Mouse (Mus musculus): ENCODE results near the gene Cnn2. TPM values are rescaled to one million over a fixed set of nuclear protein-coding genes. Genes with fewer than 3 reads are reported as not detected.
A peak's percentile ranks its signal among the peaks of the same experiment; 100 is the strongest.

Cnn2 gene
- polyA plus RNA-seq, 1 experiment: 55.5 TPM

GRCm38 (mm10) chr10:79970415-79971182 lies 17.8 kb upstream of the Cnn2 start, which contains the start of gene Grin3b:
Grin3b (plus strand) TSS chr10:79970715.
- DNase-seq: no peak
- H3K27me3 ChIP-seq (replicated peaks; ENCODE audit: control insufficient read depth, insufficient read depth, low read length): no peaks in the 10 kb centered on the region

GRCm38 (mm10) chr10:79971183-79971497 lies 17.2 kb upstream of the Cnn2 start:
- H3K4me3 ChIP-seq (ENCODE audit: insufficient read depth, low read depth, low read length): no peak overlapping the region
- H3K4me1 ChIP-seq (ENCODE audit: control insufficient read depth, insufficient read depth, low read length): peaks cover 22% of the 10 kb centered on the region
- no peak for TF ChIP-seq POLR2A (IDR thresholded peaks at IDR 0.05; ENCODE audit: low read depth, low read length)
- TF ChIP-seq CTCF (conservative IDR thresholded peaks at IDR 0.05; ENCODE audit: insufficient read depth, insufficient read length, low read depth, low read length): no peak
- H3K27ac ChIP-seq (ENCODE audit: insufficient read depth, low read depth, low read length): no peak overlapping the region
- no peaks in the 10 kb centered on the region for H3K36me3 ChIP-seq (ENCODE audit: control insufficient read depth, insufficient read depth, low read length)
- DNase-seq: no peak
- no peaks in the 10 kb centered on the region for H3K27me3 ChIP-seq (replicated peaks; ENCODE audit: control insufficient read depth, insufficient read depth, low read length)
- 11% methylated on average over 21 of the region's 21 CpGs for WGBS

More at GRCm38 (mm10) chr10:79970415-79971182, 17.8 kb upstream of the Cnn2 start, which contains the start of gene Grin3b:
- Histone ChIP-seq H3K4me3 (ENCODE audit: insufficient read depth, low read depth, low read length) (no peak within 1 kb of the TSS), H3K36me3 (ENCODE audit: control insufficient read depth, insufficient read depth, low read length) (no peaks in the 10 kb centered on the region), H3K4me1 (ENCODE audit: control insufficient read depth, insufficient read depth, low read length) (peaks cover 22% of the 10 kb centered on the region), H3K27ac (ENCODE audit: insufficient read depth, low read depth, low read length) (no peak within 1 kb of the TSS)
- 8% methylated on average over 47 of the region's 47 CpGs for WGBS
- TF ChIP-seq POLR2A (IDR thresholded peaks at IDR 0.05; ENCODE audit: low read depth, low read length): no peak
- no peak for TF ChIP-seq CTCF (conservative IDR thresholded peaks at IDR 0.05; ENCODE audit: insufficient read depth, insufficient read length, low read depth, low read length)

- H3K4me3 ChIP-seq (ENCODE audit: insufficient read depth, low read depth, low read length): no peak overlapping the region
- peak; percentile 74 for DNase-seq
- no peaks in the 10 kb centered on the region for H3K27me3 ChIP-seq (replicated peaks; ENCODE audit: control insufficient read depth, insufficient read depth, low read length)
- H3K4me1 ChIP-seq (ENCODE audit: control insufficient read depth, insufficient read depth, low read length): peaks cover 17% of the 10 kb centered on the region
- 30% methylated on average over 14 of the region's 14 CpGs for WGBS
- H3K27ac ChIP-seq (ENCODE audit: insufficient read depth, low read depth, low read length): no peak overlapping the region
- TF ChIP-seq CTCF (conservative IDR thresholded peaks at IDR 0.05; ENCODE audit: insufficient read depth, insufficient read length, low read depth, low read length) (no peak), POLR2A (IDR thresholded peaks at IDR 0.05; ENCODE audit: low read depth, low read length) (no peak)
- H3K36me3 ChIP-seq (ENCODE audit: control insufficient read depth, insufficient read depth, low read length): peaks cover 11% of the 10 kb centered on the region
Observed at GRCm38 (mm10) chr10:79972831-79973230, 15.6 kb upstream of the Cnn2 start.

- Histone ChIP-seq H3K4me1 (ENCODE audit: control insufficient read depth, insufficient read depth, low read length) (peaks cover 7% of the 10 kb centered on the region; the same call in 1 of the 2 replicates), H3K27me3 (replicated peaks; ENCODE audit: control insufficient read depth, insufficient read depth, low read length) (no peaks in the 10 kb centered on the region), H3K4me3 (ENCODE audit: insufficient read depth, low read depth, low read length) (no peak overlapping the region), H3K36me3 (ENCODE audit: control insufficient read depth, insufficient read depth, low read length) (peaks cover 13% of the 10 kb centered on the region), H3K27ac (ENCODE audit: insufficient read depth, low read depth, low read length) (no peak overlapping the region)
- no peak for DNase-seq
- WGBS: 87% methylated on average over 21 of the region's 21 CpGs
- TF ChIP-seq POLR2A (IDR thresholded peaks at IDR 0.05; ENCODE audit: low read depth, low read length): no peak
- TF ChIP-seq CTCF (conservative IDR thresholded peaks at IDR 0.05; ENCODE audit: insufficient read depth, insufficient read length, low read depth, low read length): no peak
Observed at GRCm38 (mm10) chr10:79974087-79974486, 14.3 kb upstream of the Cnn2 start.

GRCm38 (mm10) chr10:79974668-79975067 lies 13.7 kb upstream of the Cnn2 start:
- Histone ChIP-seq H3K36me3 (ENCODE audit: control insufficient read depth, insufficient read depth, low read length) (peaks cover 13% of the 10 kb centered on the region), H3K4me3 (ENCODE audit: insufficient read depth, low read depth, low read length) (no peak overlapping the region), H3K27me3 (replicated peaks; ENCODE audit: control insufficient read depth, insufficient read depth, low read length) (no peaks in the 10 kb centered on the region), H3K27ac (ENCODE audit: insufficient read depth, low read depth, low read length) (no peak overlapping the region), H3K4me1 (ENCODE audit: control insufficient read depth, insufficient read depth, low read length) (peaks cover 1% of the 10 kb centered on the region; the same call in 1 of the 2 replicates)
- WGBS: 79% methylated on average over 8 of the region's 8 CpGs
- DNase-seq: no peak
- no peak for TF ChIP-seq CTCF (conservative IDR thresholded peaks at IDR 0.05; ENCODE audit: insufficient read depth, insufficient read length, low read depth, low read length)
- TF ChIP-seq POLR2A (IDR thresholded peaks at IDR 0.05; ENCODE audit: low read depth, low read length): no peak

- Histone ChIP-seq H3K4me1 (ENCODE audit: control insufficient read depth, insufficient read depth, low read length) (no peaks in the 10 kb centered on the region), H3K27ac (ENCODE audit: insufficient read depth, low read depth, low read length) (no peak overlapping the region), H3K4me3 (ENCODE audit: insufficient read depth, low read depth, low read length) (no peak overlapping the region), H3K36me3 (ENCODE audit: control insufficient read depth, insufficient read depth, low read length) (peaks cover 13% of the 10 kb centered on the region), H3K27me3 (replicated peaks; ENCODE audit: control insufficient read depth, insufficient read depth, low read length) (no peaks in the 10 kb centered on the region)
- 91% methylated on average over 28 of the region's 28 CpGs for WGBS
- no peak for TF ChIP-seq POLR2A (IDR thresholded peaks at IDR 0.05; ENCODE audit: low read depth, low read length)
- no peak for TF ChIP-seq CTCF (conservative IDR thresholded peaks at IDR 0.05; ENCODE audit: insufficient read depth, insufficient read length, low read depth, low read length)
- DNase-seq: no peak
Observed at GRCm38 (mm10) chr10:79976071-79976721, 12.2 kb upstream of the Cnn2 start.

GRCm38 (mm10) chr10:79976722-79977107 lies 11.7 kb upstream of the Cnn2 start:
- Histone ChIP-seq H3K4me1 (ENCODE audit: control insufficient read depth, insufficient read depth, low read length) (no peaks in the 10 kb centered on the region), H3K36me3 (ENCODE audit: control insufficient read depth, insufficient read depth, low read length) (peaks cover 13% of the 10 kb centered on the region), H3K27ac (ENCODE audit: insufficient read depth, low read depth, low read length) (no peak overlapping the region), H3K27me3 (replicated peaks; ENCODE audit: control insufficient read depth, insufficient read depth, low read length) (no peaks in the 10 kb centered on the region), H3K4me3 (ENCODE audit: insufficient read depth, low read depth, low read length) (no peak overlapping the region)
- TF ChIP-seq CTCF (conservative IDR thresholded peaks at IDR 0.05; ENCODE audit: insufficient read depth, insufficient read length, low read depth, low read length) (no peak), POLR2A (IDR thresholded peaks at IDR 0.05; ENCODE audit: low read depth, low read length) (no peak)
- 85% methylated on average over 33 of the region's 36 CpGs for WGBS
- DNase-seq: no peak

Data from kidney, adult 2 months (tissue).